Mouse (Mus musculus): ENCODE measurements around the gene Slfn4. TPM values are rescaled to one million over a fixed set of nuclear protein-coding genes. Genes with fewer than 3 reads are reported as not detected.

Slfn4 gene
- polyA plus RNA-seq, 2 experiments from 2014 or later = 0.19 to 0.44 TPM

Other genes starting within 250 kb of the Slfn4 start
- 10 to 100 TPM; 28.0 to 37.3 TPM for gene Slfn5, start 223.8 kb upstream of the Slfn4 start, polyA plus RNA-seq (2017; shearing (Covaris generic))
- gene Slfn9, start 183.4 kb upstream of the Slfn4 start, polyA plus RNA-seq (2017; shearing (Covaris generic)) = 10 to 100 TPM; 16.2 to 24.2 TPM
- gene Slfn8, start 154.4 kb upstream of the Slfn4 start, polyA plus RNA-seq (2017; shearing (Covaris generic)) = 10 to 100 TPM; 61.2 to 85.7 TPM
- 100 to 1,000 TPM; 893 to 932 TPM for gene Slfn2, start 110.1 kb upstream of the Slfn4 start, polyA plus RNA-seq (2017; shearing (Covaris generic))
- 100 to 1,000 TPM; 280 to 284 TPM for gene Slfn1, start 58.3 kb upstream of the Slfn4 start, polyA plus RNA-seq (2017; shearing (Covaris generic))
- gene Slfn3, start 16.1 kb downstream of the Slfn4 start, polyA plus RNA-seq (2017; shearing (Covaris generic)) = 1 to 10 TPM; 4.1 to 4.6 TPM
- gene Slfn14, start 111.5 kb downstream of the Slfn4 start, polyA plus RNA-seq (2017; shearing (Covaris generic)) = not detected
- gene Ap2b1, start 123.8 kb downstream of the Slfn4 start, polyA plus RNA-seq (2017; shearing (Covaris generic)) = 10 to 100 TPM; 51.1 to 58.1 TPM
- 10 to 100 TPM; 12.2 to 16.4 TPM for gene Pex12, start 127.4 kb downstream of the Slfn4 start, polyA plus RNA-seq (2017; shearing (Covaris generic))
- gene Rasl10b, start 234.0 kb downstream of the Slfn4 start, polyA plus RNA-seq (2017; shearing (Covaris generic)) = not detected